Mouse (Mus musculus) layer of hippocampus, adult 18-20 months (tissue): ENCODE data around the gene Gsto1. TPM values are rescaled to one million over a fixed set of nuclear protein-coding genes. Genes with fewer than 3 reads are reported as not detected.
A peak's percentile ranks its signal among the peaks of the same experiment; 100 is the strongest.

ENCODE experiments used
- DNase-seq, 2 experiments: peaks; one replicate each; pipeline ENCODE4 v3.0.0; 2022; ENCODE audit warnings: low spot score in 2 of 2
- total RNA-seq, 2 experiments: library from RNA; stranded (reverse); gene quantifications; 2 replicates each; pipeline ENCODE4 v1.2.3; 2021

Gene Gsto1
- total RNA-seq, 2 experiments from 2014 or later, result 46.2 to 47.4 TPM

DNA sequence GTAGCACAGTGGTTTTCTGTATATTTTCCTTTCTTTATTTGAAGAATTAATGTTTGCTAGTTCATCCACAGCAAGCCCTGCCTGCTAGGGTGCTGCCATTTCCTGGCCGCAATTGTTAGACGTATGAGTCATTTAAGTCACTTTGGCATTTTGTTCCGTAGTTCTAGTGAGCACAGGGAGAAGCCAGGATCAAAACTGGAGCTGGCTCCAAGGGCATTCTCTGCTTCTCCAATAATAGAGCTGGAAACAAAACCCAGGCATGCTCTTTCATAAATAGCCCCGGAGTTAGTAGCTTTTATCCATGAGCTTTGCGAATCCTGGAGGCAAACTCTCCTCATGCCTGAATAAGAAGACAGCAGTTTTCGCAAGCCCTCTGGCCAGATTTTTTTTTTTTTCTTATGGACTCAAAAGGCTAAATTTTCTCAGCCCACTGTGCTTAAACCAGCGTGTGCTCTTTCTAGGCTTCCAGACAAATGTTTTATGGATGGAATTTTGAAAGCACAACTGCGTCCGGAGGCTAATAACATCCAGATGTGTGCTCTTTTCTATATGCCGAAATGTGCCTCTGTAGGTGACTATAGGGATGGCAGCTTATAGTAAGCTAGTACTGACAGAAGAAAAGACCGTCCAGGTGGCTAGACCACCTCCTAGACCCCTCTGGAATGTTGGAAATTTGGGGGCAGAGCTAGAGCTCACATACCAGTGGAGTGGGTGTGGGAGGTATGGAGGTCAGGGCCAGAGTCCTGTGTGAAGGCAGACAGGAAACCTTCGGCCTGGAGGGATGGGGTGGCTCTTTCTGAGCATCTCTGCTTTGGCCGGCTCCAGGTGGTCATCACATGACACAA, 597 bp upstream of the Gsto1 start:
- peak in 1 of 2 experiments; percentile 33 for DNase-seq

DNA sequence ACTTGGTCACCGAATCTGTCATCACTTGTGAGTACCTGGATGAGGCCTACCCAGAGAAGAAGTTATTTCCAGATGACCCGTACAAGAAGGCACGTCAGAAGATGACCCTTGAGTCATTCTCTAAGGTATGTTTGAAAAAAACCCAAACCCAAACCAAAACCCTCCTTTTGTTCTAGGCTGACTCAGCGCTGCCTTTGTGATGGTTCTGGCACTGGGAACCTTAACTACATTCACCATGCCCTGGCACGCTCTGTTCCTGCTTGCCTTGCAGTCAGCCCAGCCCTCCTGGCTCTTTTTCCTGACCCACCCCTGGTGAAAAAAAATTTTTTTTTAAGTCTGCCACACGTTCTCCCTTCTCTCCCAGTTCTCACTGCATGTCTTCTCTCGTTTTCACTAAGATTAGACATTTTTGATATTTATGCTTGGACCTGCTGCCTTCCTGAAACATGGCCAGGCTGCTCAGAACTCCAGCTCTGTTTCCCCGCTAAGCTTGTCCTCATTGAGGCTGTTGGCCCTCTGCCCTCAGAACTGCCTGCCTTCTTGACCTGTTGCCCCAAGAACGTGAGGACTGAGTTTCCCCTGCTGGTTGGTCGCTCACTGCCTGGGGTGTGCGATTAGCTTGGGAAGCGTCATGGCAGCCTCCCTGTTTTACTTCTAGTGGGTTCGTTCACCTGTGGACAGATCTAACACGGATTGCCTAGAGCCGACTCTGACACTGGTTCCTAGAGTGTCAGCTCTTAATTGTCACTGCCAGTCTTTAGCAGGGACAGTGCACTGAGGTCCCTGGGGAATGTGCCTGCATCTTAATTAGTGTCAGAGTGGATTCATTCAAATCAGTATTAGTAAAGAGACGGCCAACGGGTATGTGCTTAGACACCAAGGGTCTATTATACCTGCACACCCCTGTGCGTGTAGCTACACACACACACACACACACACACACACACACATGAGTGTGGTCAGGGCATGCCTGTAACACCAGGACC, 3.5 kb downstream of the Gsto1 start:
- DNase-seq, result no peak

DNA sequence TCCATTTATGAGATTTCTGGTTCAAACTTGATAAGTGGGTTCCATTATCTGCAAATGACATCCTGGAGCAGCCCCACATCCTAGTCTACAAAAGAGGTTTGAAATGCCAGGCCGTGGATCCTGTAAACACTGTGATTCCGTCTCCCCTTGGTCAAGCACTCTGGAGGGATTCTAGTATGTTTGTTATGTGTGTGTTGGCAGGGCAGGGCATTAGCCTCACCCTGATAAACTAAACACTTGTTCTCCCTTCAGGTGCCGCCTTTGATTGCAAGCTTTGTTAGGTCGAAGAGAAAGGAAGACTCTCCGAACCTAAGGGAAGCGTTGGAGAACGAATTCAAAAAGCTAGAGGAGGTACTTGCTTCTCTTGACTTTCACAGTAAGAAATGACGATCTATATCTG, 4.4 kb downstream of the Gsto1 start:
- no peak for DNase-seq

DNA sequence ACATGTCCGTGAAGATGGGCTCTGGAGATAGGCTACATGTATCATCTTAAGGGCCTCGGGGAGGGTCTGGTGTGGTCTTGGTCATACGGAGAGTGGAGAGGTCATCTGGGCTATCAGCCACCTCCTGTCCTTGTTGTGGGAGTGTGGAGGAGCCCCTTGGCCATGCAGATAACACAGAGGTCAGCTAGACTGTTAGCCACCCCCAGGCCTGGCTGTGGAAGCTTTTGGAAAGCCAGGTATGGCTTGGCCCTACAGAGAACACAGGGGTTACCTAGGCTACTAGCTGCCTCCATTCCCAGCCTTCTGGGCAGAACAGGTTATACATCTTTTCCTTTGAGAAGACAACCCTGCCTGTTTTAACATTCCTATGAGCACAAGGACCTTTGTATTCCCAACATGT, 7.8 kb downstream of the Gsto1 start:
- DNase-seq, result no peak

DNA sequence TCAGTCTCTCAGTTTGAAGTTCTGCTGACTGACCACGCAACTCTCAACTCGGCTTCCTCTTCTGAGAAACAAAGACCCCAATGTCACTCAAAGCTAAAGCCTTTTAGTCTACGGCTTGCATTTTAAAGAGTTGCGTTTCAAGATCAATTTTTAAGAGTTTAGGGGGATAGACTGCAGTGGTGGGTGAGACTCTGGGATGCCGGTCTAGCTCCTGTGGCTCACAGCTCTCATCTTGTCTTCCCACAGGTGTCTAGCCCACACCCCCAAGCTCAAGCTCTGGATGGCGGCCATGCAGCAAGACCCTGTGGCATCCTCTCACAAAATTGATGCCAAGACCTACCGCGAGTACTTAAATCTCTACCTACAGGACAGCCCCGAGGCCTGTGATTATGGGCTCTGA, 9.3 kb downstream of the Gsto1 start:
- DNase-seq, result no peak

DNA sequence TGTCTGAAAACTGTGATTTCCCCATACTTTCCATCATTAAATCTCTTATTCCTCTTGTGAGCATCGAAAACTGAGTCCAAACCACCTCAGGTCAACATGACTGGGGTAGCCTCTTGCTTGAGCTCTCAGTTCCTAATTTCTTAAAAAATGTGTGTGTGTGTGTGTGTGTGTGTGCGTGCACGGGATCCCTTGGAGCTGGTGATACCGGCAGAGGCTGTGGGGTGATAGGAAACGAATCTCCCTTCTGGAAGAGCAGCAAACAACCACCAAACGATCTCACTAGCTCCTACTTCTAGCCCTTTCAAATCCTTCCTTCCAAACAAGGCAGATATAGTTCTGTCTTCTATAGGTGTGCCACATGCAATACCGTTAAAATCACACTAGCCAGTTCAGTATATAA, 10.0 kb downstream of the Gsto1 start:
- no peak for DNase-seq

DNA sequence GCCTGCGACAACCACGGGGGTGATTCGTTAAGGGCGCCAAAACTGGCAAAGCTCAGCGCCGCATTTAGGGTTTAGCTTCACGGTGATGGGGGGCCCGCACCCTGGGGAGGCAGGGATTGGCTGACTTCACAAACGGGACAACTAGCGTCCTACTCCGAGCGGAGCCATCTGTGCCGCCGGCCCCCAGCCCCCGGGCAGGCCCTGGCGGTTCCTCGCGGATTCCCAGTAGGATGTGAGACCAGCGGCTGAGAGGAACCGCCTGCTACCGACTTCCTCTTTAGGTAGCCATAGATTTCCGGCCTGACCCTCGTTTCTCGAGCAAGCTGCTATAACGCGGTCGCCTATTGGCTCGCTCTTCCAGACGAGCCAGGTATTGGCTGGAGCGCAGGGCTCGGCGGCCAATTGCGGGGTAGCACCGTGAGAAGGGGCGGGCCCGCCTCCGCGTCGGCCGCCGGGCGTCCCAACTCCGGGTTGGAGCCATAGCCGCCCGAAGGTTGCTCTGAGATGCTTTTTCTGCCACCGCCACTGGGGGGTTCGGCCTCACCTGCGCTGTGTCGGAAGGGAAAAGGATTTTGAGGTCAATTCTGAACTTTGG, 10.7 kb downstream of the Gsto1 start, which contains the start of gene Gsto2:
Gsto2 (plus strand) TSS at position 182 of the 595 bp plus-strand sequence.
- DNase-seq, result peak; percentile 93 to 97

DNA sequence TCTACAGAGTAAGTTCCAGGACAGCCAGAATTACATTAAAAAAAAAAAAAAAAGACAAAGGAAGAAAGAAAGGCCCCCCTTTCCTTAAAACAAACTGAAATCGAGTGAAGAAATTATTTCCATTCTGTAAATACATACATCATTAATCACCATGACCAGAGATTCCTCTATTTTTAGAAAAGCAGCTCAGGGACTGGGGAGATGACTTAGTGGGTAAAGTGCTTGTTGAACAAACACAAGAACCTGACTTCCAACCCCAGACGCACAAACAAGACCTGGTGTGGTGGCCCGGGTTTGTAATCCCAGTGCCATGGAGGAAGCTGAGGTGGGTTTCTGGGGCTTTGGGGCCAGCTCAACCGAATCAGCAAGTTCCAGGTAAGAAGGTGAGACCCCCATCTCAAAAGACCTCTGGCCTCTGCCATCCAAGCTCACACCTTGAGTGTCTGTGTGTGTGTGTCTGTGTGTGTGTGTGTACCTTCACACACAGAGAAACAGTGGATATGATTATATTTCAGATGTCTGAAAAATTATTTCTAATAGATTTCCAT, 12.9 kb downstream of the Gsto1 start:
- no peak for DNase-seq

DNA sequence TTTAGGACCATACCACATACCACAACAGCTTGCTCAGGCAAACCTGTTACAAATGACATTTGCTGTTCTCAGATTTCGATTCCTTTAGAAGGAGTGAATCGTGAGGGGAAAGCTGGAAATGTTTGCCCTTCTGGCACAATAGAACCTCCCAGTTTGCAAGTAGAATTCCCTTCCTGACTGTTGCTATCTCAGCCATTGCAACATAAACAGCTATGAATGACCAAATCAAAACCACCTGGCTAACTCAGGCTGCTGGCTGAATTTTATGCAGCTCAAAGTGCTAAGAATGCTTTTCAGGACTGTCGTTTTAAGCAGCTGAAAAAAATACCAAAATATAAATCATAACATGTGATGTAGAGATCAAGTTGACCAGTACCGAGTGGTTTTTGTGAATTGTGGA, 14.2 kb downstream of the Gsto1 start:
- DNase-seq, result no peak

DNA sequence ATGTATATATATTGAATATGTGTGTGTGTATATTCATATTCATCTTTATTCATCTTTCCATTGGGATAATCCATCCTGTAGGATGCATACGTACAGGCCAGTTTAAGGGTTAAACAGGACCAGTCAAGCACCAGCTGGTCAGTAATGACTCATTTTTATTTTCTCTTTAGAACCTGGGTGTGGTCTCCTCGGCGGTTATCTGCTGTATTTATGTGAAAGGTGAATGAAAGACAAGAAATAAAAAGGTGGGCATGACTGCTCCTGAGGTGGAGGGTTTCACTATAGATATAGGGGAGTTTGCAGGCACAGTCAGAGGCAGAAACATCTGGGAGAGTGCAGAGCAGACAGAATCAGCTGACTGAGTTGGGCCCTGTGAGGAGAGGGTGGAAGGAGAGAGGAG, 14.7 kb downstream of the Gsto1 start:
- DNase-seq, result no peak

DNA sequence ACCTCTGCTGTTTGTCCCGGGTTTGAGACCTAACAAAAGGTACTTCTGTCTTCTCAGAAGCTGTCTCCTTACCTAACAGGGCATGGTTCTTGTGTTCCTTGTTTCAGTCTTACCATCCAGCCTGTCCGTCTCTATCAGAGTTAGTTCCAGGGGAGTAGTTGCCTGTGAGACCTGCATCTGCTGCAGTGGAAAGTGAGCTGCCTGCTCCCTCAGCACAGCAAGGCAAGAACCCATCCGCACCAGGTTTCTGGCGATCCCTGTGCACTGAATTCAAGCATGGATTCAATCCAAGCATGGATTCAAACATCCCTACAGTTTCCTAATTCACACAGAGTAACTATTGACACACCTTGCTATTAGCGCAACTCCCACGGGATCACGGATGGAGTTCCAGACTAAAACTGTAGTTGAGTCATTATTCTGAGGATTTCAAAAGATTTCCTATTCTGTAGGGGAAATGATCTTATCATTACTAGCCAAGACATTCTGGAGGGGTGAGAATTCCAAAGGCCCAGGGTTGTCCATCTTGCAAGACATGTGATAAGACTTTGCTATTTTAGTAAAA, 15.4 kb downstream of the Gsto1 start:
- no peak for DNase-seq

DNA sequence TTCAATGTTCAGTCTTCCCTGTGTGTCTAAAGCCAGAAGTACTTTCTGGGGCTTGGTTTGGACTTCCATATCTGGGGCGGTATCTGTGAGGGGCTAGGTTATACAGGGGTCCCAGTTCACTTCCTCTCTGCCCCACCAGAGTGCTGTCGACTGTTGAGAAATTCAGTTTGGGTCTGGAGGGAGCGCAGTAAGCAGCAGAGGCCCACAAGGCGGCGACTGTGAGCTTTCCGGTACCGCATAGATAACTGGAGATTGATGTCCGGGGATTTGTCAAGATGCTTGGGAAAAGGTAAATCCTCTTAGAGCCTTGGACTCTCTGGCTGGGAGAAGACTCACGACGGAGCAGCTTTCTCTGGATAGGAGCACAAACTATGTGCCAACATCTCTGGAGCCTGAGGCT, 16.7 kb downstream of the Gsto1 start:
- DNase-seq, result peak in 1 of 2 experiments; percentile 28

DNA sequence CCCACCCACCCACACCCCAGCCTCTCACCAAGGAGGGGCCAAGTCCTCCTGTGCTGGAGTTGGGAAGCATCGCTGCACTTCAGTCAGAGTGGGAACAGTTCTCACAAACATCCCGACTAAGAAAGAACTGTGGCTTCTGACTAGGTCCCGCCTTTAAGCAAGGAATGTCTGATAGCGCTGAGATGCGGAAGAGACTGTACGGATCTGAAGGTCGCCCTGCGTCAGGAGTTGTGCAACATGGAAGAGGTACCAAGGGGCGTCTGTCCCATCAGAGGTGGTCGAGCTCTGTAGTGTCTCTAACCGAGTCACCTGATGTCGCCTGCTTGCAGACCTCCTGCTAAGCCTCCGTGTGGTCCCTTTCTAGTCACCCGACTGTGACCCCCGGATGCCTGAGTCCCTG, 21.5 kb downstream of the Gsto1 start:
- no peak for DNase-seq

DNA sequence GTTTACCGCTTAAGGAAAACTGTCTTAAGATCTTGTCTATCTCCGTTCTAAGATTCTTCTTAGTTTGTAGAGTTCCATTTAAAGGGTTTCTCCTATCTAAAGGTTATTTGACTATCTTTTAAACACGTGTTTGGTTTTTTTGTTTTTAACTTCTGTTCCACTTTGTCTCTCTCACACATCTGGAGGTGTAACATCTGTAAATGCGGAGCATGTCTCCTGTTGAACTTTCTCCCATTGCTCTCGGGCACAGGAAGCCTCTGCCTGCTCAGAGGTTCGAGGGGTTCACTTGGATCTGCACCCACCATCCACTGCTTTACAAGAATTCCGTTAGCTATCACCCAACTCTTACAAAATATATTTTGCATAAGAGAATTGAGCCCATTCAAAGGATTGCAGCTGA, 26.8 kb downstream of the Gsto1 start:
- DNase-seq, result no peak

DNA sequence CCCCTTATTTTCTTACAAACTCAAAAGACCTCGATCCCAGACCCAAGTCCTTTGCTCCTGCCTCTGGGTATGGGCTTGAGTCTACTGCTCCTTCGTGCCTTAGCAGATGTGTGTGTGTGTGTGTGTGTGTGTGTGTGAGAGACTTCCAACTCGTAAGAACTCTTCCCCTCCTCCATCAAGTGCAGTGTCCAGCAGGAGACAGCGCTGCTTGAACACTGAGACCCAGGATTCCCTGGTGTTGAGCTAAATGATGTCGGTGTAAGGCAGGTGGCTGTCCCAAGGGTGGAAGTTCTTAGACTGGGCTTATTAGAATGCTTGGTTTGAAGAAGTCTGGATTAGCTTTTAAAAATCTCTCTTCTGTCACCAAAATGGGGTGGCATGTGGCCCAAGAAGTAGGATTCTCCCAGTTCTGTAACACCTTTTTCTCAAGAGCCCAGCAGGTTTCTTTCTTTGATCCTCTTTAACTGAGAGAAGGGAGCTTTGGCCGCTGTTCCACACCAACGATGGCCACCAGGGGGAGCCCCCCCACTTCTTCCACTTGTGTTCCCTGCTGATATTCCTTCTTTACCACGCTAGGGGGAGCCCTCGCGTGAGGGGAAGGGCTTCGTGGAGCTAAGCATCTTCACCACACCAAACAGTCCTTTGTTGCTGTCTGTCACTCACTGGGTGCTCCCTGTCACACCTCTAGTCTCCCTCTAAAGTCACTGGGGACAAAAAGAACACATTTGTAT, 27.5 kb downstream of the Gsto1 start:
- DNase-seq, result peak; percentile 61 to 79

DNA sequence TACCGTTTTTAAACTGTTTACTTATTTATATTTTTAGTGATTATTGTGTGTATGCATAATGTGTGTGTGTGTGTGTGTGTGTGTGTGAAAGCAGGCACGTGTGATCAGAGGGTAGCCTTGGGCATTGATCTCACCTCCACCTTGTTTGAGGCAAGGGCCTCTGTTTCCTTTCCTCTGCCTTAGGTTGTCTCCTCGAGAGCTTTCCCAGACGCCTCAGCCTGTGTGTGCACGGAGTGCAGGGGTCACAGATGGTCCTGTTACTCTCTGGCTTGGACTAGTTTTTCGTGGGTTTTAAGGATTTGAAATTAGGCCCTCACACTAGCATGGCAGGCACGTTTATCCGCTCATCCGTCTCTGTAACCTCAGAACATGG, 28.1 kb downstream of the Gsto1 start:
- no peak for DNase-seq

DNA sequence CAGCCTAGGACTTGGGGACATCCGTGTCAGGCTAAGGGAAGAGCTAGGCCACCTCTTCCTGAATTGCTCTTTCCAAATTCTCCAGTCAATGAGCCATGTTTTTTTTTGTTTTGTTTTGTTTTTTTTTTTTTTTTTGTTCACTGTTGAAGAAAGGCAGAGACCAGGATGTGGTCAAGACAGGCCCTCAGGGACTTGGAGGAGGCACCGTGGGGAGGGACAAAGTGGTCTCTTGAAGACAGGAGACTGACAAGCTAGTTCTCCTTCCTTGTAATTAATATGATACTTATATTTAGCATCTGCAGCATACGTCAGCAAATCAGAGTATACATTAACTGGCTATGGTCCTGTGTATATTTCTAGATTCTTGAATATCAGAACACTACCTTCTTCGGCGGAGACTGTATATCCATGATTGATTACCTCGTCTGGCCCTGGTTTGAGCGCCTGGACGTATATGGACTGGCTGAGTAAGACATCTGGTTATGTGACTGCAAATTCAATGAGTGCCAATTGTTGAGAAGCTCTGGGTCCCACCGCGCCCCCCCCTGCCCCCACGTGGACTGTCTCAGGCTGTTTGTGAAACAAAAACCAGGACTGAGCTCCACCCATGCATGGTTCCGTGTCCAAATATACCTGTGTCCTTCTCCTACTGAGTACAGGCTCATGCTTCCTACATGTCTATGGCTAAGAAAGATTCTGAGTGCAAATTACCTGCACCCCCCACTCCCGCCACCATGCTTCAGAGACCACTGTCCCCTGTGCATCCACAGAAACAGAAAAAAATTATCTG, 29.7 kb downstream of the Gsto1 start:
- DNase-seq, result no peak

DNA sequence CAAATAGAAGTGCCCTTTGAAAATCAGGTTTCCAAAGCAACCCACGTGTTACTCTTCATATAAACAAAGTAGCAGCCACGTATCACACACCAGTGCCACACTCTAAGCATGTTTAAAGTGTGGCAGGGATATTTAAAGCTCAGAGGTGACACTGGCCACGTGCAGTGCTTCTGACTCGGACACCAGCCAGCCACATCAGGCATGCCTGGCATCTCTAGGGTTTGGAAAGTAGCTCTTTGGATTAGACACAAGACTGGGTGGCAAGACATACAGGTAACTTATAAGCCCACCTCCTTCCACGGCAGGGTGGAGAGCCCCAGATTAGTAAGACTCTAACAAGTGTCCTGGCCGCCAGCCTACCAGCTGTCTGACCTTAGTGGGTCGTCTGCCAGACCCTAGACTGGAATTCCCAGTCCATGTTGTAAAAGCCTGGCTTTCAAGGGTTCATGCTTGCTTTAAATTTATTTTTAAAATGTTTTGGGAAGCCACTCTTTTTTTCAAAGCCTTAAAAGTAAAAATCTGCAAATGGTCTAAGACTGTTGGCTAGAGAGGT, 30.5 kb downstream of the Gsto1 start:
- DNase-seq, result no peak

DNA sequence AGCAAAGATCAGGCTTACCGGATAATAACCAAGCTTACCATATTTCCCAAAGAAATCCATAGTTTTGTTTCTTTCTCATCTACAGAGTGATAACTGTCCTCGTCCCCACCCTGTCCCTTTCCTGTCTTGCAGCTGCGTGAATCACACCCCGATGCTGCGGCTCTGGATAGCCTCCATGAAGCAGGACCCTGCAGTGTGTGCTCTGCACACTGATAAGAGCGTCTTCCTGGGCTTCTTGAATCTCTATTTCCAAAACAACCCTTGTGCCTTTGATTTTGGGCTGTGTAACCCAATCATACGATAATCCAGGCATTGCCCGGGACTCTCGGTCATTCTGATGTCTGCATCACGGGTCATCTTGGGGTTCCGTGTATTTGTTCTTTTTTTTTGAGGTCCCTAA, 31.1 kb downstream of the Gsto1 start:
- DNase-seq, result no peak
